Mouse (Mus musculus) adrenal gland, adult 2 months (tissue): ENCODE results near the gene Pik3c2b. TPM values are rescaled to one million over a fixed set of nuclear protein-coding genes. Genes with fewer than 3 reads are reported as not detected.
"Not testable (repeated sequence)": the region's sequence is repeated elsewhere in the genome, so short reads cannot be mapped to it uniquely, and the experiment has no call there.

Experiments used
- DNase-seq: peaks from one replicate; pipeline ENCODE4 v3.0.0; 2021
- polyA plus RNA-seq: library from polyadenylated mRNA; depleted of rRNA; stranded (reverse); fragments of >200 nt; gene quantifications from 2 replicates; pipeline ENCODE4 v1.2.3, GENCODE M21; 2012
- total RNA-seq, 2 experiments: library from RNA; stranded (reverse); gene quantifications; 2 replicates each; pipeline ENCODE4 v1.2.3; 2021

Gene Pik3c2b
- total and polyA plus RNA-seq, 3 experiments: 4.6 to 7.2 (median 6.5) TPM

- peak; percentile 85 for DNase-seq
These were observed 12.0 kb upstream of the Pik3c2b start for GRCm38 (mm10) chr1:133033316-133034090.

GRCm38 (mm10) chr1:133034091-133034460, 11.4 kb upstream of the Pik3c2b start:
- DNase-seq: peak; percentile 70

GRCm38 (mm10) chr1:133034682-133035081, 10.8 kb upstream of the Pik3c2b start:
- DNase-seq: not testable (repeated sequence)

GRCm38 (mm10) chr1:133039505-133039949, 5.9 kb upstream of the Pik3c2b start:
- DNase-seq: no peak

GRCm38 (mm10) chr1:133045861-133046440, 484 bp downstream of the Pik3c2b start:
- peak; percentile 90 for DNase-seq

GRCm38 (mm10) chr1:133046441-133046931, 1.0 kb downstream of the Pik3c2b start:
- DNase-seq: peak; percentile 65

- no peak for DNase-seq
These were observed 2.1 kb downstream of the Pik3c2b start for GRCm38 (mm10) chr1:133047575-133047974.

- DNase-seq: no peak
These were observed 3.2 kb downstream of the Pik3c2b start for GRCm38 (mm10) chr1:133048690-133049089.

- no peak for DNase-seq
These were observed 4.5 kb downstream of the Pik3c2b start for GRCm38 (mm10) chr1:133050001-133050431.

- DNase-seq: no peak
These were observed 6.4 kb downstream of the Pik3c2b start for GRCm38 (mm10) chr1:133051829-133052228.

- no peak for DNase-seq
These were observed 7.6 kb downstream of the Pik3c2b start for GRCm38 (mm10) chr1:133053034-133053433.

- no peak for DNase-seq
These were observed 8.9 kb downstream of the Pik3c2b start for GRCm38 (mm10) chr1:133054326-133054725.

GRCm38 (mm10) chr1:133057345-133058034, 12.0 kb downstream of the Pik3c2b start:
- DNase-seq: peak; percentile 85

- no peak for DNase-seq
These were observed 14.1 kb downstream of the Pik3c2b start for GRCm38 (mm10) chr1:133059592-133059991.

GRCm38 (mm10) chr1:133060681-133061080, 15.2 kb downstream of the Pik3c2b start:
- DNase-seq: no peak

GRCm38 (mm10) chr1:133063164-133063563, 17.7 kb downstream of the Pik3c2b start:
- no peak for DNase-seq

GRCm38 (mm10) chr1:133068268-133068667, 22.8 kb downstream of the Pik3c2b start:
- DNase-seq: peak; percentile 62

GRCm38 (mm10) chr1:133068669-133069274, 23.3 kb downstream of the Pik3c2b start:
- no peak for DNase-seq

- no peak for DNase-seq
These were observed 24.0 kb downstream of the Pik3c2b start for GRCm38 (mm10) chr1:133069275-133070120.

- no peak for DNase-seq
These were observed 24.7 kb downstream of the Pik3c2b start for GRCm38 (mm10) chr1:133070157-133070556.

- DNase-seq: no peak
These were observed 26.4 kb downstream of the Pik3c2b start for GRCm38 (mm10) chr1:133071666-133072381.
